Mouse (Mus musculus) lung, embryonic 14.5 days (tissue): Measurements from ENCODE around the gene Unc119. TPM values are rescaled to one million over a fixed set of nuclear protein-coding genes. Genes with fewer than 3 reads are reported as not detected.

Experiments
- ATAC-seq: fragments of 200-750 bp; cut with Nextera tagmentation; 2 replicates; pipeline ENCODE4 v1.8.0; 2017; ENCODE audit warnings: mild to moderate bottlenecking, moderate TSS enrichment, moderate library complexity; ENCODE audit not compliant: insufficient read depth
- DNase-seq: peaks from one replicate; pipeline ENCODE4 v3.0.0-alpha.2; 2015
- H3K27ac ChIP-seq: fragments of 300-500 bp; sonication (generic); 2 replicates; pipeline ENCODE4 v1.5.1; 2014; ENCODE audit warnings: low read depth, mild to moderate bottlenecking, moderate library complexity
- H3K27me3 ChIP-seq: fragments of 300-500 bp; sonication (generic); 2 replicates; pipeline ENCODE4 v1.6.1; 2014; ENCODE audit warnings: low read length, control low read depth; ENCODE audit not compliant: insufficient read depth
- H3K36me3 ChIP-seq: fragments of 300-500 bp; sonication (generic); 2 replicates; pipeline ENCODE4 v1.6.1; 2014; ENCODE audit warnings: control low read depth; ENCODE audit not compliant: insufficient read depth
- H3K4me1 ChIP-seq: fragments of 300-500 bp; sonication (generic); 2 replicates; pipeline ENCODE4 v1.6.1; 2014; ENCODE audit warnings: antibody characterized with exemption, control low read depth; ENCODE audit not compliant: insufficient read depth
- H3K4me2 ChIP-seq: fragments of 300-500 bp; sonication (generic); 2 replicates; pipeline ENCODE4 v1.6.1; 2014; ENCODE audit warnings: mild to moderate bottlenecking
- H3K4me3 ChIP-seq: fragments of 300-500 bp; sonication (generic); 2 replicates; pipeline ENCODE4 v1.5.1; 2014; ENCODE audit warnings: low read depth, low read length
- H3K9ac ChIP-seq: fragments of 300-500 bp; sonication (generic); 2 replicates; pipeline ENCODE4 v1.6.1; 2014
- H3K9me3 ChIP-seq: fragments of 300-500 bp; sonication (generic); 2 replicates; pipeline ENCODE4 v1.6.1; 2016; ENCODE audit warnings: low read depth, low read length, control low read depth
- CTCF ChIP-seq: IDR thresholded peaks from 2 replicates; pipeline ENCODE4 v1.5.1; 2016; ENCODE audit warnings: antibody characterized with exemption, low read depth
- WGBS: fragments of 180-500 bp; shearing (Covaris S2); extraction: QIAGEN DNeasy Blood & Tissue Kit; methylation state at CpG from one replicate; pipeline ENCODE4 v1.1.7; 2014; 5-methylcytosine and 5-hydroxymethylcytosine counted together
- polyA plus RNA-seq: library from polyadenylated mRNA; unstranded; fragments of >200 nt; fragmentation: Nextera tagmentation; extraction: Ambion mirVana; gene quantifications from 2 replicates; pipeline ENCODE4 v1.2.1, GENCODE M21; 2014

Gene Unc119
- polyA plus RNA-seq, 1 experiment from 2014 or later: 43.1 TPM

- H3K4me1 ChIP-seq: no peaks in the 10 kb centered on the region
- no peak for TF ChIP-seq CTCF
These were observed 29.6 kb upstream of the Unc119 start for GRCm38 (mm10) chr11:78313662-78314061.

GRCm38 (mm10) chr11:78318411-78318810, 24.9 kb upstream of the Unc119 start:
- Histone ChIP-seq H3K9ac (no peak overlapping the region), H3K27ac (no peak overlapping the region), H3K4me1 (peaks cover 7% of the 10 kb centered on the region; the same call in 1 of the 2 replicates), H3K27me3 (no peaks in the 10 kb centered on the region), H3K4me3 (no peak overlapping the region), H3K9me3 (no peaks in the 10 kb centered on the region), H3K36me3 (peaks cover 93% of the 10 kb centered on the region), H3K4me2 (no peak overlapping the region)
- no peak for TF ChIP-seq CTCF
- ATAC-seq (no peak), DNase-seq (no peak)
- 89% methylated on average over 2 of the region's 2 CpGs for WGBS

More at GRCm38 (mm10) chr11:78313662-78314061, 29.6 kb upstream of the Unc119 start:
- no peak for DNase-seq
- H3K27ac ChIP-seq: no peak overlapping the region
- H3K27me3 ChIP-seq: no peaks in the 10 kb centered on the region
- no peak for ATAC-seq
- no peak overlapping the region for H3K4me3 ChIP-seq
- no peak overlapping the region for H3K4me2 ChIP-seq
- no peak overlapping the region for H3K9ac ChIP-seq
- H3K36me3 ChIP-seq: peaks cover 92% of the 10 kb centered on the region
- 95% methylated on average over 2 of the region's 2 CpGs for WGBS
- no peaks in the 10 kb centered on the region for H3K9me3 ChIP-seq

GRCm38 (mm10) chr11:78322076-78322831, 21.0 kb upstream of the Unc119 start:
- WGBS: 35% methylated on average over 2 of the region's 2 CpGs
- peak overlapping the region; percentile 43; the same call in 1 of the 2 replicates for H3K27ac ChIP-seq
- peaks cover 55% of the 10 kb centered on the region for H3K36me3 ChIP-seq
- no peaks in the 10 kb centered on the region for H3K9me3 ChIP-seq
- ATAC-seq: 0 out of 2 replicates have a peak, but pooled peaks have one; percentile 6
- no peaks in the 10 kb centered on the region for H3K27me3 ChIP-seq
- H3K4me2 ChIP-seq: peak overlapping the region; percentile 42
- peaks cover 7% of the 10 kb centered on the region; the same call in 1 of the 2 replicates for H3K4me1 ChIP-seq
- DNase-seq: peak; percentile 68
- no peak overlapping the region for H3K4me3 ChIP-seq
- no peak for TF ChIP-seq CTCF
- no peak overlapping the region for H3K9ac ChIP-seq

- H3K4me2 ChIP-seq: peak within 1 kb of the TSS; percentile 42
- 0 out of 2 replicates have a peak within 1 kb of the TSS, but pooled peaks have one; percentile 6 for H3K4me3 ChIP-seq
- H3K27me3 ChIP-seq: no peaks in the 10 kb centered on the region
- H3K27ac ChIP-seq: peak within 1 kb of the TSS; percentile 46; the same call in 1 of the 2 replicates
- no peak within 1 kb of the TSS for H3K9ac ChIP-seq
- H3K36me3 ChIP-seq: peaks cover 49% of the 10 kb centered on the region
- TF ChIP-seq CTCF: no peak
- H3K9me3 ChIP-seq: no peaks in the 10 kb centered on the region
- 9% methylated on average over 15 of the region's 15 CpGs for WGBS
- DNase-seq: peak; percentile 87
- ATAC-seq: peak; percentile 93
- peaks cover 7% of the 10 kb centered on the region; the same call in 1 of the 2 replicates for H3K4me1 ChIP-seq
These were observed 20.4 kb upstream of the Unc119 start, which contains the start of gene Aldoc for GRCm38 (mm10) chr11:78322860-78323259. Gene Aldoc (plus strand): TSS chr11:78322968.

- 84% methylated on average over 15 of the region's 15 CpGs for WGBS
- H3K4me1 ChIP-seq: peaks cover 7% of the 10 kb centered on the region; the same call in 1 of the 2 replicates
- TF ChIP-seq CTCF: no peak
- H3K4me2 ChIP-seq: no peak overlapping the region
- H3K27me3 ChIP-seq: no peaks in the 10 kb centered on the region
- no peak for ATAC-seq
- no peak overlapping the region for H3K4me3 ChIP-seq
- no peak for DNase-seq
- no peak overlapping the region for H3K9ac ChIP-seq
- no peaks in the 10 kb centered on the region for H3K9me3 ChIP-seq
- H3K27ac ChIP-seq: no peak overlapping the region; the same call in 1 of the 2 replicates
- H3K36me3 ChIP-seq: peaks cover 36% of the 10 kb centered on the region
These were observed 19.1 kb upstream of the Unc119 start for GRCm38 (mm10) chr11:78324000-78324785.

- H3K4me1 ChIP-seq: peaks cover 7% of the 10 kb centered on the region; the same call in 1 of the 2 replicates
- H3K27ac ChIP-seq: no peak overlapping the region
- ATAC-seq: no peak
- WGBS: 93% methylated on average over 12 of the region's 12 CpGs
- no peaks in the 10 kb centered on the region for H3K9me3 ChIP-seq
- no peaks in the 10 kb centered on the region for H3K27me3 ChIP-seq
- peak; percentile 7; the same call in 1 of the 2 replicates for TF ChIP-seq CTCF
- H3K9ac ChIP-seq: no peak overlapping the region
- DNase-seq: no peak
- no peak overlapping the region for H3K4me2 ChIP-seq
- H3K36me3 ChIP-seq: peaks cover 30% of the 10 kb centered on the region
- H3K4me3 ChIP-seq: no peak overlapping the region
These were observed 18.3 kb upstream of the Unc119 start for GRCm38 (mm10) chr11:78324965-78325364.

GRCm38 (mm10) chr11:78327215-78327614, 16.1 kb upstream of the Unc119 start:
- DNase-seq (no peak), ATAC-seq (no peak)
- H3K4me2 ChIP-seq: no peak overlapping the region
- 86% methylated on average over 4 of the region's 4 CpGs for WGBS
- peak overlapping the region; percentile 87; the same call in 1 of the 2 replicates for H3K4me3 ChIP-seq
- H3K9me3 ChIP-seq: no peaks in the 10 kb centered on the region
- peaks cover 6% of the 10 kb centered on the region; the same call in 1 of the 2 replicates for H3K4me1 ChIP-seq
- TF ChIP-seq CTCF: no peak
- no peak overlapping the region for H3K9ac ChIP-seq
- no peak overlapping the region for H3K27ac ChIP-seq
- 0 out of 2 replicates have a peak, but pooled peaks cover 8% of the 10 kb centered on the region for H3K36me3 ChIP-seq
- no peaks in the 10 kb centered on the region for H3K27me3 ChIP-seq
